Mouse (Mus musculus) C2C12 (cell line): ENCODE results near the gene Etl4.

ENCODE experiments used
- CEBPB ChIP-seq: IDR thresholded peaks from one replicate; pipeline ENCODE4 v1.6.1; 2011; ENCODE audit warnings: low read depth, mild to moderate bottlenecking, control low read depth, moderate library complexity
- CTCF ChIP-seq: IDR thresholded peaks from one replicate; pipeline ENCODE4 v1.5.1; 2011; ENCODE audit not compliant: control insufficient read depth, insufficient read depth, insufficient read length
- FOSL1 ChIP-seq: IDR thresholded peaks from one replicate; pipeline ENCODE4 v1.8.0; 2011; ENCODE audit warnings: mild to moderate bottlenecking, low read length; ENCODE audit not compliant: poor library complexity, insufficient read depth, severe bottlenecking
- MYOD1 ChIP-seq: IDR thresholded peaks from one replicate; pipeline ENCODE4 v1.6.1; 2011; ENCODE audit warnings: low read depth; ENCODE audit not compliant: control insufficient read depth, insufficient read length

- no peak for TF ChIP-seq CTCF
- no peak for TF ChIP-seq CEBPB
- no peak for TF ChIP-seq FOSL1
- TF ChIP-seq MYOD1 = no peak
These were observed 616.5 kb downstream of the Etl4 start for GRCm38 (mm10) chr2:20525879-20526593.
